Mouse (Mus musculus) monocyte, adult 2 months (primary cell): Measurements from ENCODE around the gene Mcoln1.

ENCODE experiments used
- DNase-seq, 2 experiments: peaks; one replicate each; pipeline ENCODE4 v3.0.0; 2022; ENCODE audit warnings: low spot score in 2 of 2, low read depth in 1 of 2

The Mcoln1 gene

GRCm38 (mm10) chr8:3500235-3501090 is at the start of gene Mcoln1:
Gene Mcoln1 (plus strand): TSS chr8:3500457.
- peak; percentile 92 to 95 for DNase-seq

GRCm38 (mm10) chr8:3450670-3451069 is 49.6 kb upstream of the Mcoln1 start:
- DNase-seq = peak in 1 of 2 experiments; percentile 8

GRCm38 (mm10) chr8:3451992-3452391 is 48.3 kb upstream of the Mcoln1 start:
- no peak for DNase-seq

- no peak for DNase-seq
These were observed 37.0 kb upstream of the Mcoln1 start for GRCm38 (mm10) chr8:3463248-3463647.

GRCm38 (mm10) chr8:3464309-3464708 is 35.9 kb upstream of the Mcoln1 start:
- no peak for DNase-seq

GRCm38 (mm10) chr8:3467006-3467885 is 33.0 kb upstream of the Mcoln1 start, which contains the start of gene Pex11g:
Gene Pex11g (minus strand): TSS chr8:3467680.
- peak; percentile 87 to 93 for DNase-seq

- DNase-seq = no peak
These were observed 32.2 kb upstream of the Mcoln1 start for GRCm38 (mm10) chr8:3467886-3468545.

- no peak for DNase-seq
These were observed 31.4 kb upstream of the Mcoln1 start for GRCm38 (mm10) chr8:3468838-3469237.

- DNase-seq = no peak
These were observed 29.7 kb upstream of the Mcoln1 start, which contains the start of gene Tex45 for GRCm38 (mm10) chr8:3470562-3470961. Gene Tex45 (plus strand): TSS chr8:3470862.

GRCm38 (mm10) chr8:3475715-3476429 is 24.4 kb upstream of the Mcoln1 start:
- no peak for DNase-seq

- no peak for DNase-seq
These were observed 20.0 kb upstream of the Mcoln1 start for GRCm38 (mm10) chr8:3480221-3480785.

GRCm38 (mm10) chr8:3481605-3482004 is 18.7 kb upstream of the Mcoln1 start:
- DNase-seq = no peak

- no peak for DNase-seq
These were observed 18.0 kb upstream of the Mcoln1 start for GRCm38 (mm10) chr8:3482240-3482740.

GRCm38 (mm10) chr8:3483546-3483945 is 16.7 kb upstream of the Mcoln1 start:
- no peak for DNase-seq

- DNase-seq = no peak
These were observed 15.1 kb upstream of the Mcoln1 start for GRCm38 (mm10) chr8:3485192-3485591.

- DNase-seq = no peak
These were observed 7.1 kb upstream of the Mcoln1 start, which contains the start of gene Zfp358 for GRCm38 (mm10) chr8:3492901-3493844. Gene Zfp358 (plus strand): TSS chr8:3493138.

GRCm38 (mm10) chr8:3493845-3494208 is 6.4 kb upstream of the Mcoln1 start:
- no peak for DNase-seq

GRCm38 (mm10) chr8:3495578-3496427 is 4.5 kb upstream of the Mcoln1 start:
- no peak for DNase-seq
